Mouse (Mus musculus): ENCODE measurements at regions not wholly inside any gene's neighbourhood (a gene's known extent, or its start where the extent isn't known, plus 50 kb on each side); places are given as distances from the start of the nearest gene placed in this dataset.

GRCm38 (mm10) chr7:37096291-37096690 lies 398.4 kb downstream of the Tshz3 start:
- no peak for DNase-seq

- DNase-seq, result no peak
Observed at GRCm38 (mm10) chr7:37098950-37099349, 401.0 kb downstream of the Tshz3 start.

DNA sequence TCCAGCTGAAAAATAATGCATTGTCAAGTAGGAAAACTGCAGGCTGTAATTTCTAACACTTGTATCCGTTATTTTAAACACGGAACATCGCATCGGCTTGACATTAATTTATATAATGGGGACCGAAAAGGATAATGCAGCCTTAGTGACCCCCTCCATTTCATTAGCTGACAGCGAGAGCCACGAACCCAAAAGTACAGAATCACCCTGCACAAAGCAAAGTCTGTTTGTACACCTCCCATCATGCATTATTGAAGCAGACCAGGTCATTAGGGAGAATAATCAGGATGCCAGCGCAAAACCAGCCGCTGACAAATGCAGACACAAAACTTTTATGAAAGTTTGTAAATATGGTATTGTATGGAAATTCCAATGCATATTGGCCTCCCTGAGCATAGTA lies 406.8 kb downstream of the Tshz3 start:
- no peak for DNase-seq

DNA sequence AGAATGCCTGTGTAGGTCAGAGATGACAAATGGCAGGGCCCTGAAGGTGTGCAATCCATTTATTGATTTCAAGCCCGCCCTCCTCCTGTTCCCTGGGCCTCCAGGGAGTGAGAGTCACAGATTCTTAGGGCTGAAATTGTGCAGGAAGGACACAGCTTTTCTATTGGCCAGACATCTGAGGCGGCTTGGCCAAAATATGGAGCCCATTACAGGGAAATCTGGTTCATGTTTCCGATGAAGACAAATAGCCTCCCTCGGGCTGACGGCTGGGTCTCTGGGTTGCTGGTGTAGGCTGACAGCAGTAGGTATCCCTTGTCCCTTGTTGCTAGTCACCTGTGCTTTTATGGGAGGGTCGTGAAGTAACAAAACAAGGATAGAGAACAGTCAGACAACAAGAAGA lies 413.2 kb downstream of the Tshz3 start:
- no peak for DNase-seq

DNA sequence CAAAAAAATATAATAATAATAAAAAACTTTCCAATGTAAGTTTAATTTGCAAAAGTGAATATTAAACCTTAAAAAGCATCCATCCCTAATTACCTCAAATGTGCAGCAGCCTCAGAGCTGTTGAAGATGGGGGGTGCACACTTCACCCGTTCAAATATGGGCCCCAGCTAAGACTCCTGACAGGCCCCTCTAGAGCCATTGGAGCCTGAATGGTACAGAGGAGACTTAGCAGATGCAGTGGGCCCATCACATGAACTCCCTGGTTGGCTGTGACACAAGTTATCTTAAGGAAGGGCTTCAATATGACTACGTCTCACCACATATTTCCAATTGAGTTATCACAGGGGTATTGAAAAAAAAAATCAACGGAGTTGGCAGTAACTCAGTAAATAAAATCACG lies 422.9 kb downstream of the Tshz3 start:
- DNase-seq, result no peak

DNA sequence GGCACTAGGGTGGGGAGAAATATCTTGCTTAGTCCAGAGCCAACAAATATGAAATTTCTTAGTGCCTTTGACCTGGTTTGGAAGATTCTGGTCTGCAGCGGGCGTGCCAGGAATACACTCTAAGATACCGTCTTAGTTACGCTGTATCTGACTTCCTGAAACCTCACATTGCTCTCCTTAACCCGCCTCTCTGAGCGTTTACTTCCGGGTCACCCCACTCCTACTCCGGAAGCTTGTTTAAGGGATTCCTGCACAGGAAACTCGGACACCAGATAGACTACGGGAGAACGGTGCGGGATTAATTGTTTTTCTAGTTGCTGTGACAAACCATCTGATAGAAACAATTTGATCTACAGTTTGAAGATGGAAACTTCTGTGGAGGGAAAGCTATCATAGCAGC lies 442.3 kb downstream of the Tshz3 start:
- DNase-seq, result peak in 1 of 2 experiments; percentile 32

- no peak for DNase-seq
Observed at GRCm38 (mm10) chr7:37142780-37143179, 444.9 kb downstream of the Tshz3 start.

DNA sequence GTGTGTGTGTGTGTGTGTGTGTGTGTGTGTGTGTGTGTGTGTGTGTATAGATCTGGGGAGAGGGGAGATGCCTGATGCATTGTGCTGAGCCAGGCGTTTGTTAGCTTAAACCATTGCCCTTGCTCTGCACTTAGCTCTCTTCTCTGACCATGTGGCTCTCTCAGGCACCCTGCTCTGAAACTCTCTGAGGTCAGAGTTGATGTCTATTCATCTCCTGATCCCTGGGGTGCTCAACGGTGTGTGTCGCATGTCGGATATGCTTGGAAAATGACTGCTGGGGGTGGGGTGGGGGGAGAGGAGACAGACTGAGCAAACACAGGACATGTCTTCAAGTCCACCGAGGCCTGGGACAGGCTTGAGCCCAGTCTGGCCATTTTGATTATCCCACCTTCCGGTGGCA lies 446.4 kb downstream of the Tshz3 start:
- no peak for DNase-seq

GRCm38 (mm10) chr7:37149711-37150110 lies 451.8 kb downstream of the Tshz3 start:
- no peak for DNase-seq

DNA sequence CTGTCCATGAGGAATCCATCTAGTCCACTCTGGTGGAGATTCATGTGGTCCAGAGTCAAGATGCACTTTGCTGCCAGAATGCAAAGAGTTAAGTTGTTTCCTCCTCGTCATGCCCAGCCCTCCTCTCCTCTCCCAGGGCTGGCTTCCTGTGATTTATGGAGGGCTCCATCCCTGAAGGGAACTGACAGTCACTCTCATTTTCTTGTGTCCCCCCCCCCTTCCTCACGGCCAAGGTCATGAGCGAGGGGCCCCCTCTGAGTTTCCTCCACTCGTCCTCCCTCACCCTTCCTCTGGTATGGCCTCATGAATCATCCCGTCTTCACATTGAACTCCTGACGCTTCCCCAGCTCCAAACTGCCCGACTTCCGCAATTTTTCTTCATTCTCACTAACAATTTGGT lies 461.9 kb downstream of the Tshz3 start:
- DNase-seq, result no peak

- DNase-seq, result no peak
Observed at GRCm38 (mm10) chr7:37168883-37169282, 471.0 kb downstream of the Tshz3 start.

GRCm38 (mm10) chr7:37175746-37176145 lies 477.8 kb downstream of the Tshz3 start:
- DNase-seq, result no peak

DNA sequence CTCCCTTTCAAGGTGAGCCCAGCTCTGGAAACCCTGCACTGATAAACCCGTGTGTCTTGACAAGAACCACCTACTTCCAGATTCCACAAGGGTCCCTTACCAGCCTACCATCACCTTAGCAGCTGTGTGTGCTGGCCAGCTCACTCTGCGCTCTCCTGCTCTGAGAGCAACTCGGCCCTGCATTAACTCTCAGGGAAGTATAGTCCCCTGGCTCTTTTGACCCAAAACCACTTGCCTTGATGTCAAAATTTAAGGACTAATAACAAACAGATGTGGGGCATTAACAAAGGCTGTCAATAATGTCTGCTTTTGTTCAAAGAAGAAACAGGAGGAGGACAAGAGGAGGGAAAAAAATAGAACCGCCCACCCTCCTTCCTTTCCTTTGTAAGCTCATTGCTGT lies 480.3 kb downstream of the Tshz3 start:
- DNase-seq, result no peak

GRCm38 (mm10) chr7:37179907-37180306 lies 482.0 kb downstream of the Tshz3 start:
- no peak for DNase-seq

DNA sequence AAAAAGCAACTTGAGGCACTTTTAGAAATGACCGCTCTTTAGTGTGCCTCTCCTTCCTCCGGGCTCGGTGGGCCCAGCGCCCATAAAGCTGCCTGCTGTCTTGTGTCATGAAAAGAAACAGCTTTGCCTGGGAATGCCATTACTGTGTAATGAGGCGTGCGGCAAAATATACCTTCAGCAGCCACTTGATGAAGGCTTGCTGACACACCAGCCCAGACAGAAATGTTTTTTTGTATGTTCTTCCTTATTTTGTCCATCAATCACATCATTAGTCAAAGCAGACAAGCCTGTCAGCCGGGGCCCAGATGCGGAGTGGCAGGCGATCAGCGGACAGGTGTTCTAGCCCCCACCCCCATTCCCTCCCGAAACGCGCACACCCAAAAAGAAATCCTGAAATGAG lies 482.5 kb downstream of the Tshz3 start:
- no peak for DNase-seq

DNA sequence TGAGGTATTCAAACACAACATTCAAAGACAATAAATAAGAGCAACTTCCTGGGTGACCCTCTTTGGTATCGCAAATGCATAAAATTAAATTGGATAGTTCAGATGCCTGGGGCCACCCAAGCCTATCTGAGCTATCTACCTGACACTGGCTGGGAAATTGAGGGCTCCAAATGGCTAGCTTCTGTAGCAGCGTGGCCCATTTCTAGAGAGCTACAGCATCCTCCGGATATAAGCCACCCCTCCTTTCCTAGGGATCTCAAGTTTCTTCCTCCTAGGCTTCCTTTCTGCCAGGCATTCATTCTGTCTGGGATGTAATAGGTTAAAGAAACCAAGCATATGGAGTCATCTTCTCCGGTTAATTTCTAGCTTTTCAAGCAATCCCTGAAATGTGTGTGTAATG lies 483.2 kb downstream of the Tshz3 start:
- DNase-seq, result no peak

GRCm38 (mm10) chr7:37192536-37192935 lies 494.6 kb downstream of the Tshz3 start:
- no peak for DNase-seq

GRCm38 (mm10) chr7:37204800-37205199 lies 506.9 kb downstream of the Tshz3 start:
- peak; percentile 54 to 68 for DNase-seq

DNA sequence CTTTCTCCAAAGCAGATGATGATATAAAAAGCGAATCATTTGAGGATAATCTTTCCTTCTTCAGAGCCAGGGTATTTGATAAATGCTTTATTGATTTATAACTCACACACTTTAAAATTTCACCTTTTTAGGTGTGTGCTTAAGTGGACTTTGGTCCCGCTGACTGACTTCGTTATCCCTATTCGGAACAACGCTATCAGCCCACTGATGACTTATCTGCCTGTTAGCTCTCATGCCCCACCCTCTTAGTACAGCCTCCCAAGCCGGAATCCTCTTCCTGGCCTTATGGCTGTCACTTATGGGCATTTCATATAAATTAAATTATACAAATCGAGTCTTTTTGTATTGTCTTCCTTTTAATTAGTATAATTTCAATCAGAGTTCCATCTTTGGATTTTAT lies 510.4 kb downstream of the Tshz3 start:
- no peak for DNase-seq

GRCm38 (mm10) chr7:37213751-37214181 lies 515.8 kb downstream of the Tshz3 start:
- no peak for DNase-seq

DNA sequence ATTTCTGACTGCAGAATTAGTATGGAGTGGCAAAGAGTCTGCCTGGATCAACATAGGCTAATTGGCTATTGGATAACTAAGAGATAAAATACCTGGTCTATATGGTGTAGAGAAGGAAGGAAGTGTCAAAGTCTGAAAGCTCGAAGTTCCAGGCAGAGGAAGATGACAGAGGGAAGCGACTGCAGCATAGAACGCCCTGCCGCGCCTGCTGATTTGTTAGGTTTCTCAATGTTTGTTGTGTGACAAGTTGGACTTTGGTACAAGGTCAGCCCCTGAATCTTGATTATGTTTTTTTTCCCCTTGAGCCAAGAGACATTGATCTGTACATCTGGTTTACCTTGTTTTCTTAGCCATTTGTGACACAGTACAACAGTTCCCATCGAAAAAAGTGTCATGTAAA lies 517.6 kb downstream of the Tshz3 start:
- DNase-seq, result no peak

DNA sequence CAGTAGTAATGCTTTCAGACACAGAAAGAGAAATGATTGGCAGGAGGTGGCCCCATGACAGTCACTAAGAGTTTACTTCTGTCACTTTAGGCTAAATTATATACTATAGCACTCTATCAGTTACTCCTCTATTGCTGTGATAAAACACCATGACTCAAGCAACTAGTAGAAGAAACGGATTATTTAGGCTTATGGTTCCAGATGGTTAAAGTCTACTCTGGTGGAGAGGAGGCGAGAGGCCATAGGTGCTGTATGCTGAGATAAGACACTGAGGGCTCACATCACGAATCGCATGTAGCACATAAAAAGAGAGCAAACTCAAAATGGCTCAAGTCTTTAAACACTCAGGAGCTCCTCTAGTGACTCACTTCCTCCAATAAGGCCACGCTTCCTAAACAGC lies 522.6 kb downstream of the Tshz3 start:
- DNase-seq, result no peak

- DNase-seq, result no peak
Observed at GRCm38 (mm10) chr7:37226423-37226822, 528.5 kb downstream of the Tshz3 start.

GRCm38 (mm10) chr7:37230641-37231347 lies 532.9 kb downstream of the Tshz3 start:
- DNase-seq, result no peak

GRCm38 (mm10) chr7:37240832-37241231 lies 532.6 kb downstream of the Zfp536 start:
- no peak for DNase-seq

Measured in kidney, postnatal 25 days (tissue).